Comparison of ENCODE assay signal across 8 mouse cellular contexts in the genomic region with DNA sequence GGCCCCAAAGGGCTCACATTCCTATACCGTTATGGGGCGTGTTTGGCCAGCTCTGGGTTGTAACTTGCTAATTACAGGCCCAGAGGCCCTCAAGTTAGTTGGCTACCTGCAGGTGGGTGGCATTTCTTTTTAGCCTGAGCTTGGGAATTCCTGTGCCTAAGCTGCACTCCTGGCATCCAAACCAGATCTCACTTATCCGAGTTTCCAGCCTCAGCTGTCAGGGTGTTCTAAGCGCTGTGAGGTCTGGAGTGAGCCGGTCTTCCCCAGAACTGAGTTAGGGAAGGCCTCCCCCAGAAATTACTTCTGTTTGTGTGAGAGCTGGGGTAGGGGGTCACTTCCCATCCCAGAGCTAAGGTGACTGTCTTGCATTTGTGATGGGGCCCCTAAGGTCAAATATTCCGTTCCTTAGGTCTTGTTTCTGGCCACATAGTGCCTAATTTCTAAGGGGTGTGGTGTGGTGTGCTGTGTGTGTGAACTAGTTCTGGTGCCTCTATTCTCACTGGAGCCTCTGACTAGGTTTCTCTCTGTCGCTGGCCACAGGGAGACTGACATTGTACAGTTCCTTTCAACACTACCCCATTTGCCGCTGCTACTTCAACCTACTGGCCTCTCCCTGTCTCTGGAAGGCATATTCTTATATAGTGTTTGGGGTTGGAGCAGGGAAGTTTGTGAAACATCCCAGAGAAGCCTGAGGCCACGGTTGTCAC. TPM values are rescaled to one million over a fixed set of nuclear protein-coding genes. Genes with fewer than 3 reads are reported as not detected.
DNase-seq lines count a peak whose midpoint lies in the region; ATAC-seq and TF ChIP-seq lines count a peak whose summit lies in the region.

No protein-coding gene starts in this region.

- 10% methylated on average over 9 of the region's 9 CpGs for WGBS in lung, embryonic 14.5 days
- 13% methylated on average over 9 of the region's 9 CpGs for WGBS in embryonic facial prominence, embryonic 14.5 days
- 17% methylated on average over 9 of the region's 9 CpGs for WGBS in intestine, embryonic 16.5 days
- 15% methylated on average over 9 of the region's 9 CpGs for WGBS in neural tube, embryonic 14.5 days

- no peak for TF ChIP-seq CTCF in lung, embryonic 14.5 days (IDR thresholded peaks at IDR 0.05; ENCODE audit: low read depth)

- H3K27me3 ChIP-seq in lung, embryonic 14.5 days (ENCODE audit: insufficient read depth, low read length): no peaks in the 10 kb centered on the region
- no peaks in the 10 kb centered on the region for H3K27me3 ChIP-seq in embryonic facial prominence, embryonic 14.5 days (replicated peaks; ENCODE audit: control insufficient read depth, insufficient read depth, low read length)
- H3K27me3 ChIP-seq in intestine, embryonic 16.5 days (replicated peaks; ENCODE audit: control insufficient read depth, insufficient read depth, low read length): no peaks in the 10 kb centered on the region
- H3K27me3 ChIP-seq in neural tube, embryonic 14.5 days (ENCODE audit: control insufficient read depth, insufficient read depth, low read length): no peaks in the 10 kb centered on the region

- DNase-seq in lung, embryonic 14.5 days: no peak
- DNase-seq in lung, postnatal 14 days: no peak
- no peak for DNase-seq in embryonic facial prominence, embryonic 14.5 days (ENCODE audit: low spot score)
- no peak for DNase-seq in urinary bladder, postnatal 10 days (ENCODE audit: low spot score)
- DNase-seq in adrenal gland, adult 8-10 months: no peak
- no peak for DNase-seq in urinary bladder, postnatal 36 days (ENCODE audit: low spot score in 2 of 2)

- H3K4me2 ChIP-seq in lung, embryonic 14.5 days: peak overlapping the region; percentile 92
- H3K4me2 ChIP-seq in embryonic facial prominence, embryonic 14.5 days (ENCODE audit: low read depth, low read length): peak overlapping the region; percentile 68
- peak overlapping the region; percentile 86 for H3K4me2 ChIP-seq in intestine, embryonic 16.5 days (ENCODE audit: low read depth, low read length)
- peak overlapping the region; percentile 43 for H3K4me2 ChIP-seq in neural tube, embryonic 14.5 days (ENCODE audit: low read depth, low read length)

- H3K9me3 ChIP-seq in lung, embryonic 14.5 days (ENCODE audit: low read depth, low read length): no peaks in the 10 kb centered on the region
- no peaks in the 10 kb centered on the region for H3K9me3 ChIP-seq in embryonic facial prominence, embryonic 14.5 days (ENCODE audit: control insufficient read depth, low read length)
- H3K9me3 ChIP-seq in intestine, embryonic 16.5 days (ENCODE audit: control insufficient read depth, low read length): no peaks in the 10 kb centered on the region
- no peaks in the 10 kb centered on the region for H3K9me3 ChIP-seq in neural tube, embryonic 14.5 days (ENCODE audit: control insufficient read depth, low read length)

- peaks cover 16% of the 10 kb centered on the region for H3K36me3 ChIP-seq in lung, embryonic 14.5 days (ENCODE audit: insufficient read depth)
- peaks cover 24% of the 10 kb centered on the region for H3K36me3 ChIP-seq in embryonic facial prominence, embryonic 14.5 days (ENCODE audit: control insufficient read depth, insufficient read depth, low read length)
- peaks cover 9% of the 10 kb centered on the region; the same call in 1 of the 2 replicates for H3K36me3 ChIP-seq in intestine, embryonic 16.5 days (ENCODE audit: control insufficient read depth, insufficient read depth, low read length)
- peaks cover 8% of the 10 kb centered on the region for H3K36me3 ChIP-seq in neural tube, embryonic 14.5 days (ENCODE audit: control insufficient read depth, insufficient read depth, low read length)

- H3K4me3 ChIP-seq in lung, embryonic 14.5 days (ENCODE audit: low read depth, low read length): peak overlapping the region; percentile 94
- H3K4me3 ChIP-seq in embryonic facial prominence, embryonic 14.5 days (ENCODE audit: low read depth, low read length): peak overlapping the region; percentile 90
- H3K4me3 ChIP-seq in intestine, embryonic 16.5 days (ENCODE audit: low read length): peak overlapping the region; percentile 92
- peak overlapping the region; percentile 90 for H3K4me3 ChIP-seq in neural tube, embryonic 14.5 days (ENCODE audit: low read depth, low read length)

- H3K9ac ChIP-seq in lung, embryonic 14.5 days: peak overlapping the region; percentile 99
- H3K9ac ChIP-seq in embryonic facial prominence, embryonic 14.5 days (ENCODE audit: low read depth, low read length): peak overlapping the region; percentile 99
- H3K9ac ChIP-seq in intestine, embryonic 16.5 days (ENCODE audit: low read depth, low read length): peak overlapping the region; percentile 99
- peak overlapping the region; percentile 99 for H3K9ac ChIP-seq in neural tube, embryonic 14.5 days (replicated peaks; ENCODE audit: low read depth, low read length)

- ATAC-seq in lung, embryonic 14.5 days (ENCODE audit: insufficient read depth): no peak
- no peak for ATAC-seq in embryonic facial prominence, embryonic 14.5 days (ENCODE audit: low read depth)
- no peak for ATAC-seq in intestine, embryonic 16.5 days
- no peak for ATAC-seq in neural tube, embryonic 14.5 days (ENCODE audit: low read depth)

- peaks cover 20% of the 10 kb centered on the region; the same call in 1 of the 2 replicates for H3K4me1 ChIP-seq in lung, embryonic 14.5 days (ENCODE audit: insufficient read depth)
- H3K4me1 ChIP-seq in embryonic facial prominence, embryonic 14.5 days (ENCODE audit: control insufficient read depth, insufficient read depth, low read length): peaks cover 12% of the 10 kb centered on the region
- H3K4me1 ChIP-seq in intestine, embryonic 16.5 days (ENCODE audit: control insufficient read depth, insufficient read depth, low read length): peaks cover 31% of the 10 kb centered on the region
- peaks cover 12% of the 10 kb centered on the region; the same call in 1 of the 2 replicates for H3K4me1 ChIP-seq in neural tube, embryonic 14.5 days (ENCODE audit: control insufficient read depth, insufficient read depth, low read length)

- H3K27ac ChIP-seq in lung, embryonic 14.5 days (ENCODE audit: low read depth): peak overlapping the region; percentile 90
- H3K27ac ChIP-seq in embryonic facial prominence, embryonic 14.5 days (replicated peaks; ENCODE audit: low read depth, low read length): peak overlapping the region; percentile 94
- H3K27ac ChIP-seq in intestine, embryonic 16.5 days (ENCODE audit: low read length): peak overlapping the region; percentile 93
- peak overlapping the region; percentile 85 for H3K27ac ChIP-seq in neural tube, embryonic 14.5 days (ENCODE audit: low read depth, low read length)

RNA-seq across cellular contexts. Expression of a gene that starts 1.4 kb away (rescaled TPM):
- polyA plus RNA-seq in lung, embryonic 14.5 days (2014; fragmentation: Nextera tagmentation; extraction: Ambion mirVana): 170 and 185 TPM in 2 replicates
- 133 and 134 TPM in 2 replicates for polyA plus RNA-seq in embryonic facial prominence, embryonic 14.5 days (2014; fragmentation: Nextera tagmentation; extraction: Ambion mirVana)
- 165 and 168 TPM in 2 replicates for polyA plus RNA-seq in intestine, embryonic 16.5 days (2015; fragmentation: Nextera tagmentation; extraction: Ambion mirVana)
- polyA plus RNA-seq in neural tube, embryonic 14.5 days (2014; fragmentation: Nextera tagmentation; extraction: Ambion mirVana): 75.0 and 85.1 TPM in 2 replicates
- total RNA-seq in adrenal gland, adult 8-10 months (2022): 100 to 1,000 TPM; 211 to 272 (median 241) TPM

RNA-seq across cellular contexts. Expression of a gene that starts 9.0 kb away (rescaled TPM):
- polyA plus RNA-seq in lung, embryonic 14.5 days (2014; fragmentation: Nextera tagmentation; extraction: Ambion mirVana): 1.8 and 2.0 TPM in 2 replicates
- polyA plus RNA-seq in embryonic facial prominence, embryonic 14.5 days (2014; fragmentation: Nextera tagmentation; extraction: Ambion mirVana): 2.8 TPM in 2 replicates
- 1.9 and 2.0 TPM in 2 replicates for polyA plus RNA-seq in intestine, embryonic 16.5 days (2015; fragmentation: Nextera tagmentation; extraction: Ambion mirVana)
- 0.18 and 0.28 TPM in 2 replicates for polyA plus RNA-seq in neural tube, embryonic 14.5 days (2014; fragmentation: Nextera tagmentation; extraction: Ambion mirVana)
- total RNA-seq in adrenal gland, adult 8-10 months (2022): 1 to 10 TPM; 1.9 to 4.2 (median 3.0) TPM

RNA-seq across cellular contexts. Expression of a gene that starts 34.1 kb away (rescaled TPM):
- 20.0 and 23.5 TPM in 2 replicates for polyA plus RNA-seq in lung, embryonic 14.5 days (2014; fragmentation: Nextera tagmentation; extraction: Ambion mirVana)
- 24.2 and 24.4 TPM in 2 replicates for polyA plus RNA-seq in embryonic facial prominence, embryonic 14.5 days (2014; fragmentation: Nextera tagmentation; extraction: Ambion mirVana)
- polyA plus RNA-seq in intestine, embryonic 16.5 days (2015; fragmentation: Nextera tagmentation; extraction: Ambion mirVana): 15.0 and 16.1 TPM in 2 replicates
- polyA plus RNA-seq in neural tube, embryonic 14.5 days (2014; fragmentation: Nextera tagmentation; extraction: Ambion mirVana): 59.1 and 66.7 TPM in 2 replicates
- 10 to 100 TPM; 26.8 to 34.8 (median 31.7) TPM for total RNA-seq in adrenal gland, adult 8-10 months (2022)

RNA-seq across cellular contexts. Expression of a gene that starts 34.9 kb away (rescaled TPM):
- 36.5 and 40.0 TPM in 2 replicates for polyA plus RNA-seq in lung, embryonic 14.5 days (2014; fragmentation: Nextera tagmentation; extraction: Ambion mirVana)
- 37.7 and 44.9 TPM in 2 replicates for polyA plus RNA-seq in embryonic facial prominence, embryonic 14.5 days (2014; fragmentation: Nextera tagmentation; extraction: Ambion mirVana)
- 39.8 and 41.4 TPM in 2 replicates for polyA plus RNA-seq in intestine, embryonic 16.5 days (2015; fragmentation: Nextera tagmentation; extraction: Ambion mirVana)
- 37.2 and 47.3 TPM in 2 replicates for polyA plus RNA-seq in neural tube, embryonic 14.5 days (2014; fragmentation: Nextera tagmentation; extraction: Ambion mirVana)
- 100 to 1,000 TPM; 127 to 191 (median 150) TPM for total RNA-seq in adrenal gland, adult 8-10 months (2022)

RNA-seq across cellular contexts. Expression of a gene that starts 41.0 kb away (rescaled TPM):
- 50.7 and 52.0 TPM in 2 replicates for polyA plus RNA-seq in lung, embryonic 14.5 days (2014; fragmentation: Nextera tagmentation; extraction: Ambion mirVana)
- polyA plus RNA-seq in embryonic facial prominence, embryonic 14.5 days (2014; fragmentation: Nextera tagmentation; extraction: Ambion mirVana): 39.3 and 44.2 TPM in 2 replicates
- polyA plus RNA-seq in intestine, embryonic 16.5 days (2015; fragmentation: Nextera tagmentation; extraction: Ambion mirVana): 24.6 and 24.8 TPM in 2 replicates
- 50.4 and 54.3 TPM in 2 replicates for polyA plus RNA-seq in neural tube, embryonic 14.5 days (2014; fragmentation: Nextera tagmentation; extraction: Ambion mirVana)
- total RNA-seq in adrenal gland, adult 8-10 months (2022): 10 to 100 TPM; 22.2 to 38.1 (median 27.8) TPM
